Mouse (Mus musculus) erythroblast, adult 5-6 weeks (primary cell): ENCODE measurements around the gene Akr1e1. TPM values are rescaled to one million over a fixed set of nuclear protein-coding genes. Genes with fewer than 3 reads are reported as not detected.
"Not testable (repeated sequence)": the region's sequence is repeated elsewhere in the genome, so short reads cannot be mapped to it uniquely, and the experiment has no call there.

ENCODE experiments used
- ATAC-seq: replicated peaks from 2 replicates; pipeline ENCODE4 v1.8.0; 2016; ENCODE audit warnings: moderate number of reproducible peaks, mild to moderate bottlenecking, moderate TSS enrichment, inconsistent platforms; ENCODE audit not compliant: poor library complexity, low FRiP score, severe bottlenecking
- total RNA-seq, 2 experiments: library from RNA; stranded (forward) in 1 of 2; stranded (reverse) in 1 of 2; fragments of 150-400 nt in 1 of 2; fragments of 200-764, 138-1000 nt in 1 of 2; gene quantifications; 2 replicates each; pipeline versions ENCODE4 v1.2.3 to v1.2.4; 2015 to 2017; ENCODE audit warnings: low replicate concordance in 2 of 2

The Akr1e1 gene
- total RNA-seq (2015; ENCODE audit: low replicate concordance) (1.2 and 5.9 TPM in 2 replicates), total RNA-seq (2017; ENCODE audit: low replicate concordance) (1.8 and 2.4 TPM in 2 replicates)

- peak; percentile 96 for ATAC-seq
These were observed at the start of gene Akr1e1 for GRCm38 (mm10) chr13:4608961-4609409. Gene Akr1e1 (minus strand): TSS chr13:4609174.

DNA sequence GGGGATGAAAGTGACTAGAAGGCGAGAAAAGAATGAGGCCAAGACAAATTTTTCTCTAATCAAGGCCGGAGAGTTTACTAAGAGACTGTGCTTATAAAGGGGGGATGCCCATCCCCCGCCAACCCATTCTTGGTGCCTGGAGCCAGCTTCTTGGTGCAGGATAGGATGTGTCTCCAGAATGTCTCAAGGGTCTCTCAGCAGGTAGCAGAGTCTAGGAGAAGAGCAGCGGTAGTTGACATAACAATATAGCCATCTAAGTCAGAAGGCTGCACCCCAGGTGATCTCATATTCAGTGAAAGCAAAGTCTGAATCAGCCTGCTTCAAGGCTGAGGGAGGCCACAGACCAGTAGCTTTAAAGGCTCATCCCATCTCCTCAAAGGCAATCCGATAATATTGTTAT is 49.4 kb upstream of the Akr1e1 start:
- ATAC-seq, result no peak

DNA sequence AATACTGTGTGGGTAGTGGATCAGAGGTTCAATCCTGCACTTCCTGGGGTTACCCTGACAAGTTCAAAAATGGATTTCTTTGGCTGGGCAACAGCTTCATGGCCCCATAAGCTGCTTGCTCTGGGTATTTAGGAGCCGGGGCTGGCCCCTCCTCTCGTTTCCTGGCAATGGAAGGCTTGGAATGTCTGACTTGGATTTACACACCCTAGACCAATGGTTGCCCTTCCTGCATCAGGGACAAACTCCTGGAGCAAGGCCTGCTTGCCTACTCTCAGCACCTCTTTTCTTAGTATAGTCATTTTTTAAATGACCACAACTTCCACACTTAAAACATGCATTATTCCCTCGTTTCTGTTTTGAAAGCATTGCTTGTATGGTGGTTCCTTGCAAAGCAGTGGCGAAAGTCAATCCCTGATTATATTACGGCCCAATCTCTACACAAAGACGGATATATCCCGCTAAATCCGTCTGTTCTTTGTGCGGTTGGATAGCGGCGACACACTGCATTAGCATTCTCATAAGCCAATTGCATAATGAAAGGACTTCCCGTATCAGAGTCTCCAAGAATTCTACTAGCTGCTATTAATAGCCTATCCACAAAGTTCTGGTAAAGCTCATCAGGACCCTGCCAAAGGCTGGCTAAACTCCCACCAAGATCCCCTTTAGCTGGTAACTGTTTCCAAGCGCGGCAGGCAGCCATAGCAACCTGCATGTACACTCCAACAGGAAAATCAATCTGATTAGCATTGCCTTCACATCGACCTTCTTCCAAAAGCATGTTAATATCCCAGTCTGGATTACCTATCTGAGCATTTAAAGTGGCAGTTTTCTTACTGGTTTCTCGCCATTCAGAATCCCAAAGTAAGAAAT is 47.5 kb upstream of the Akr1e1 start:
- no peak for ATAC-seq

DNA sequence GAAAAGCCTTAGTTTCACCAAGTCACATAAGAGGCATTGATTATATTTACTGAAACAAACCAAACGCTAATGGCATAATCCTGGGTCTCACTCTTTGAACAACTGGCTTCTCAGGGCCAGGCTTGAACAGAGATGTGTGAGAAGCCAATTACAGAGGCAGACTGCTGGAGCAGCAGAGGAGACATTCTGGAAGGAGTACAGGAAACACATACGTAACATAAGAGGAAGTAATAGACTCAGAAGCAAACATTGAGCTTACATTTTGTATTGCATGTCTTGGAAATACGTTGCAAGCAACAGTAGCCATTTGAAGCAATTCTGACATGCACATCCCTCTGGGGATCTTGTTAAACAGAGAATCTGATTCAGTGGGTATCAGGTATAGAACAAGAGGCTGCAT is 41.2 kb upstream of the Akr1e1 start:
- no peak for ATAC-seq

- ATAC-seq, result no peak
These were observed 36.3 kb upstream of the Akr1e1 start for GRCm38 (mm10) chr13:4645248-4645647.

GRCm38 (mm10) chr13:4610902-4611301 is 1.9 kb upstream of the Akr1e1 start:
- ATAC-seq, result no peak

- peak; percentile 49; the same call in 1 of the 2 replicates for ATAC-seq
These were observed 444 bp downstream of the Akr1e1 start for GRCm38 (mm10) chr13:4608530-4608929.

DNA sequence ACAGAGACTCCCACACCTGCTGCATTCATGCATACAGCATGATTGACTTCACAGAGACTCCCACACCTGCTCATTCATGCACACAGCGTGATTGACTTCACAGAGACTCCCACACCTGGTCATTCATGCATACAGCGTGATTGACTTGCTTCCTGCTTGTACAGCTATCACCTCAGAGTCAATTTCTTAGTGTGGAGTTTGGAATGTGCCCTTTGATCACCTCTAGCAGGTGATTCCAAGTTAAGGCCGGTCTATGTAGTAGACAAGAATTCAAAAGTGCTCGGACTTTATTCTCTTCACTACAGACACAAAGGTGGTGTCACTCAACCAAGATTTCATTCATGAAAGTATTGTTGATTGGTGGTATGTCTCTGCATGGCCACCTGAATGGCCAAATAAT is 2.2 kb downstream of the Akr1e1 start:
- ATAC-seq, result no peak

GRCm38 (mm10) chr13:4603431-4603830 is 5.5 kb downstream of the Akr1e1 start:
- not testable (repeated sequence) for ATAC-seq

- ATAC-seq, result no peak
These were observed 32.1 kb downstream of the Akr1e1 start for GRCm38 (mm10) chr13:4576921-4577320.

GRCm38 (mm10) chr13:4573871-4574270 is 35.1 kb downstream of the Akr1e1 start, which contains the start of gene Akr1c21:
Gene Akr1c21 (plus strand): TSS chr13:4574075.
- no peak for ATAC-seq

DNA sequence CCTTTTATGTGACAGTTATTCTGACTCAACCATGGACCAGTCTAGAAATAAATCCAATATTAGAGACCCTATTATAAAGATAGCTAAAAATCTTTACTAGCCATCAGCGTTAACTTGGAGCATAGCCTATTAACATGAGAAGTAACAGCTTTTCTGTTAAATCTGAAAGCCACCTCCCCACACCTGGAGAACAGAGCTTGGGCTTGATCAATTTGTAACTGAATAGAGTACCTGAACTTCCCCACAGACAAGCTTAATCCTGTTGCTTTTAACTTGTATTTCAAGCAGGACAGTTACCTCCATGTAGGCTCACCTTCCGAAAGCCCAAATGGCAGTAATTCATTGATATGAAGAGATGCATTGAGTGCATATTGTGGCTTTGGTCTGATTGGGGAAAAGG is 43.0 kb downstream of the Akr1e1 start:
- ATAC-seq, result no peak

DNA sequence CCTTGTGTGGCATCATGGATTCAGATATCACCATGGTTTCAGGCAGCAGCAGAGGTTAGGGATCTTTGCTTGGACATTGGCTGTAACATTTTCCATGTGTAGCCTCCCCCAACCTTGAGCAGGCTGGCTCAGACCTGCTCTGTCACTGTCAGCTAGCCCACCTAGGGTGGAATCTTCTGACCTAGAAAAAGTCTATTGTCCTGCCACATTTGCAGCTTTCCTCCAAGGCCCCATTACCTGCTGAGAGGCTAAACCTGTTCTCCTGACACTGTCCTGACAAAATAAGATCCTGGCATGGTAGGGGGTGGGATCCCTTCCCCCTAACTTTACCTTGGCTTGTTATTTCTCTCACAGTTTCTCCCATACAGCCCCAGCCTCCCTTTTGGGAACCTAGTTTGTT is 48.5 kb downstream of the Akr1e1 start:
- no peak for ATAC-seq

DNA sequence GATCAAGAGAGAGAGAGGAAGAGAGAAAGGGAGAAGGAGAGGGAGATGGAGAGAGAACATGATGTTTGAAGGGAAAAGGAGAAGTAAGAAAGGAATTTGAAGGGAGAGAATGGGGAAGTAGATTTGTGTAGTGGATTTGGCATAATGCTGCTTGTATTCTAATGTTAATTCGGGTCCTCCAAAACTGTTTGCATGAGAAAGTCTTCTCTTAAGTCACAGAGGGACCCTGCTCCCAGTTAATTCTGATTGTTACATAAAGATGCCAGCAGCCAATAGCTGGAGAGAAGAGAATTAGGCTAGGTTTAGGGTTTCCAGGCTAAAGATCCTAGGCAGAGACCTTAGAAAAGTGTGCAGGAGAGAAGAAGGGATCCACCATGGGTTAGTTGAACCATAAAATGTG is 49.8 kb downstream of the Akr1e1 start:
- no peak for ATAC-seq

Other genes starting within 250 kb of the Akr1e1 start
- not detected in 2 replicates for gene Akr1c6, start 174.9 kb downstream of the Akr1e1 start, total RNA-seq (2015; ENCODE audit: low replicate concordance)
- gene Akr1c6, start 174.9 kb downstream of the Akr1e1 start, total RNA-seq (2017; ENCODE audit: low replicate concordance), result not detected in 2 replicates
- not detected in 2 replicates for gene Akr1c20, start 85.8 kb downstream of the Akr1e1 start, total RNA-seq (2015; ENCODE audit: low replicate concordance)
- not detected in 2 replicates for gene Akr1c20, start 85.8 kb downstream of the Akr1e1 start, total RNA-seq (2017; ENCODE audit: low replicate concordance)
- not detected in 2 replicates for gene Akr1c21, start 35.1 kb downstream of the Akr1e1 start, total RNA-seq (2015; ENCODE audit: low replicate concordance)
- gene Akr1c21, start 35.1 kb downstream of the Akr1e1 start, total RNA-seq (2017; ENCODE audit: low replicate concordance), result not detected in 2 replicates